Mouse (Mus musculus): ENCODE data around the gene Lypd4.
"Not testable (repeated sequence)": the region's sequence is repeated elsewhere in the genome, so short reads cannot be mapped to it uniquely, and the experiment has no call there.

Gene Lypd4

DNA sequence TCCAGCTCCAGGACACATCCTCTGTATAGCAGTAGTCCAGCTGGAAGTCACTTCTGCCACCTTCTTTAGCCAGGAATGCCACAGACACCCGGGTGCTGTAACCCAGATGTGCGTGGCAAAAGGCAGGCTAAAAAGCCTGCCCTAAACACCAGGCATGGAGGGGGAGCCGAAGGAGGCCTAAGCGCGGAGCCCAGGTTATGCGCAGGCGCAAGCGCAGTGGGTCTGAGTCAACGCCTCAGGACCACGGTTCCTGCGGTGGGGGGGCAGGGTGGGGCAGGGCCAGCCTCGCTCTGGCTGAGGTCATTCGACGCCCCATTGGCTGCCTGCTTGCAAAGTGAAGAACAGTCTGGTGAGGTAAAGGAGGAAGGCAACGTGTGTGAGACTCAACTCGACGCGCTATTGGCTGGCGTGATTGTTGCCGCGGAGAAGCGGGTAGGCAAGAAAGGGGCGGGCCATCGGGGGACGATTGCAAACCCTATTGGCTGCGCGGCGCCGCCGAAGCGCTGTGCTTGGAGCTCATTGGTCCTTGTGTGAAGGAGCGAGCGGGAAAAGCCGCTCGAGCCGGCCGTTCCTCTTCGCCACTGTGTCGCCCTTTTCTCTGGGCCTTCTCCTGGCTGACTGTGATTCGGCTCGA lies at the start of gene Lypd4, which contains the start of gene Dmrtc2:
Gene Lypd4 (minus strand): TSS at position 410 of the 634 bp plus-strand sequence.
Gene Dmrtc2 (plus strand): TSS at position 526 of the 634 bp plus-strand sequence.
- no peak for DNase-seq (ENCODE audit: low read depth, low spot score)

DNA sequence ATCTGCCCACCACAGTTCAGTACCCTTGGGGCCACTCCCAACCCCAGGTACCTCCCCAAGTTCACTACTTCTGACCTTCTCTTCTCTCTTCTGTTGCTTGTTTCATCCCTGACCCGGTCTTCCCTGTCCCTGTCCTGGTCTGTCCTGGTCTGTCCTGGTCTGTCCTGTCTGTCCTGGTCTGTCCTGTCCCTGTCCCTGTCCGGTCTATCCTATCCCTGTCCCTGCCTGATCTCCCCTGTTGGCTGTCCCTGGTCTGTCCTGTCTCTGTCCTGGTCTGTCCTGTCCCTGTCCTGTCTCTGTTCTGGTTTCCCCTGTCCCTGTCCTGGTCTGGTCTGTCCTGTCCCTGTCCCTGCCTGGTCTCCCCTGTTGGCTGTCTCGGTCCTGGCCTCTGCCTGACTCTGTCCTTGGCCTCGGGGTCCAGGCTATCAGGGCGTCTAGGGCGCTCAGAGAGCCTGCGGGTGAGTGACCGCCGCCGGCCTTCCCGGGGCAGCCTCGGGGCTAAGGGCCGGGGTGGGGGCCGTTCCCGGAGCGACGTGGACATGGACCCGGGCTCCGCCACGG lies 49.1 kb upstream of the Lypd4 start:
- no peak for DNase-seq (ENCODE audit: low read depth, low spot score)

- no peak for DNase-seq (ENCODE audit: low read depth, low spot score)
Observed at GRCm38 (mm10) chr7:24912480-24912879, 42.7 kb upstream of the Lypd4 start.

DNA sequence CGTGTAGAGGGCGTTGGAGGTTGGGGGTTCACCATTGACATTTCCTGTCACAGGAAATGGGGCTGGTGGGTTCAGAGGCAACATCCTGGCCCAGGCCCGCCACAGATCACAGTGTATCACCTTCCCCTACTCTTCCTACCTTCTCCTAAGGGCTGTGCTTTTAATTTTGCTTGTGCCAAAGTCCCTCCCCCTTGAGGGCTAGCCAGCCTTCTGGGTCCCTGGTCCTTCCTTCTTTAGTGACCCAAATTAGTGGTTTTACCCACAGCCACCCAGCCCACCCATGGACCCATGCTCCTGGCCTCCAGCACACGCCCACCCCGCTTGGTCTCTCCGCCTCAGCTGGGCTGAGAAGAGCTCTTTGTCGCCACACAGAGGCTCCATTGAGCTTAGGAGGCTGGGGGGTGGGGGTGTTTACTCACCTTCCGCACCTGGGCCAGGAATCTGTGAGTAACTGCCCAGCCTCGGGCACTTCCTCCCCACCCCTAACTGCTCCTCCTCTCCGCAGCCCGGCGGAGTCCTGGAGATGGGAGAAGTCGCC lies 37.5 kb upstream of the Lypd4 start:
- DNase-seq (ENCODE audit: low read depth, low spot score) = no peak

- DNase-seq (ENCODE audit: low read depth, low spot score) = no peak
Observed at GRCm38 (mm10) chr7:24906551-24906950, 36.8 kb upstream of the Lypd4 start.

- DNase-seq (ENCODE audit: low read depth, low spot score) = no peak
Observed at GRCm38 (mm10) chr7:24904936-24905335, 35.2 kb upstream of the Lypd4 start.

DNA sequence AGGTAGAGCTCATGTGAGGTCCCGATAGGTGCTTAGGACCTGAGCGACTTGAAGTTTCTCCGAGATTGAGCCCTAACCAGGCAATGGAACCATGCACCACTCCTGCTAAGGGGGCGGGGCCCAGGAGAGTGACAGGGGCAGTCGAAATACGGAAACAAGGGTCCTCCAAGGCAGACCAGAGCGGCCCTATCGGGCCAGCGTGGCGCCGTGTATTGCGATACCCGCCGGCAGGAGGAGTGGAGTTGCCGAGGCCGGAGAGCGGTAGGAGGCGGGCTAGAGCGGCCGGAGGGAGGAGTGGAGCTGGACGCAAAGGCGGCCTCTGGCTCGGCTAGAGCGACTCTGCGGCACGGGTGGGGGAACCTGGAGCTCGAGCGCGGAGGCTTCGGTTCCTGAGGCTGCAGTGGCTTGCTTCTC lies 34.3 kb upstream of the Lypd4 start:
- peak; percentile 86 for DNase-seq (ENCODE audit: low read depth, low spot score)

GRCm38 (mm10) chr7:24903444-24903825 lies 33.7 kb upstream of the Lypd4 start:
- no peak for DNase-seq (ENCODE audit: low read depth, low spot score)

DNA sequence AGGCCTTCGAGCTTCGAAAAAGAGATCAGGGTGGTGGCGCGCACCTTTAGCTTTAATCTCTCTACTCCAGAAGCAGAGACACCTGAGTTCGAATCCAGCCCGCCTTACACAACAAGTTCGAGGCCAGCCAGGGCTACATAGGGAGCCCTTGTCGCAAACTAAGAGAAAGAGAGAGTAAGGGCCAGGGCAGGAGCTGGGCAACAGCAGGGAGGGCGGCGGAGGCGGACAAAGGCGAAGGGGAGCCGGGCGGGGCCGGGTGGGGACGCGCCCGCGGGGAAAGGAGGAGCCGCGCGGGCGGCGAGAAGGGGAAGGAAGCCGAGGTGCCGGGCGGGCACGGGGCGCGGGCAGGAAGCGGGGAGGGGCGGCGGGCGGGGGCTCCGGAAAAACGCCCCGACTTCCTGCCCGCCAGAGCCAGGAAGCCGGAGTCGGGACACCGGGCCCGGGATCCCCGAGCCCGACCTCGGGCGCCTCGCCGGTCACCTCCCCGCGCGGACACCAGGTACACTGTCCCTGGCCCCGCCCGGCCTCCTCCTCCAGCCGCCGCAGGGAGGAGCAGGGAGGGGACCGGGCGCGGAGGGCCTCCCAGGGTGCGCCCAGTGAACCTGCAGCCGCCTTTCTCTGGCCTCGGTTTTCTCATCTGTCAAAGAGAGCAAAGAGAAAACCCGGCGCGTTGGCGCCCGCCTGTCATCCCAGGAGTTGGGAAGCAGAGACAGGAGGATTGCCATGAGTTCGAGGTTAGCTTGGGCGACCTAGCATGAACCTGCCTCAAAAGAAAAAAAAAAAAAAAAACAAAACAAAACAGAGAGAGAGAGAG lies 33.1 kb upstream of the Lypd4 start, which contains the start of gene Arhgef1:
Gene Arhgef1 (plus strand): TSS at position 283 of the 814 bp plus-strand sequence.
- DNase-seq (ENCODE audit: low read depth, low spot score) = no peak

- DNase-seq (ENCODE audit: low read depth, low spot score) = no peak
Observed at GRCm38 (mm10) chr7:24902264-24902629, 32.5 kb upstream of the Lypd4 start.

GRCm38 (mm10) chr7:24901842-24902241 lies 32.1 kb upstream of the Lypd4 start:
- no peak for DNase-seq (ENCODE audit: low read depth, low spot score)

- DNase-seq (ENCODE audit: low read depth, low spot score) = no peak
Observed at GRCm38 (mm10) chr7:24901114-24901513, 31.4 kb upstream of the Lypd4 start.

DNA sequence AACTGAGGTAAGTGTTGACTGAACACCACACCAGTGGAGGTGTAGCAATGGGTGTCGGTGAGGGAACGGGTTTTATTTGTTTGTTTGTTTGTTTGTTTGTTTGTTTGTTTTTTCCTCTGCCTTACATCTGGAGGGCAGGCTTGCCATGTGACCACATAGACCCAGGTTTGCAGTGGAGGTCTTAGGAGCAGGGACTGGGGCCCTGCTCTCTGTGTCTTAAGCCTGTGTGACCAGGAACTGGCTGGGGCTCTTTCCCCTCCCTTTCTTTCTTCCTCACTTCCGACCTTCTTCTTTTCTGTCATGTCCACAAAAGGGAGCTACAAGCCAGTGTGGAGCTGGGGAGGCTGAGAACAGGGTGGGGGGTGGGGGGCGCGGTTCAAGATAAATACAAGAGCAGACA lies 28.2 kb upstream of the Lypd4 start:
- no peak for DNase-seq (ENCODE audit: low read depth, low spot score)

DNA sequence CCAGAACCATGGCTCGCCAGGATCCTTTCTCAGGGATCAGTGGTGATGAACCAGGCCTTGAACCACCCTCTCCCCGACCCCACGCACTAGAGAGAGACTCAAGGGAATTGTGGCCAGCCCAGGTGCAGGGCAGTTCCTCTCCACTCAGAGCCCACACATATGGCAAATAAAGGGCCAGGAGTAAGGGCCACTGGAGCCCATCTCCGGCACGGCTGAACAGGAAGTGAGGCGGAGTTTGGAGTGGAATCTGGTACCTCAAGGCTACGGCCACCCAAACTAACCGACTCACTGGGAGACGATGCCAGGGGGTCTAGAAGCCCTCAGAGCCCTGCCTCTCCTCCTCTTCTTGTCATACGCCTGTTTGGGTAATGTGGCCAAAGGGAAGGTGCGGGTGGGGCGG lies 27.5 kb upstream of the Lypd4 start, which contains the start of gene Cd79a:
Gene Cd79a (plus strand): TSS at position 158 of the 400 bp plus-strand sequence.
- no peak for DNase-seq (ENCODE audit: low read depth, low spot score)

- DNase-seq (ENCODE audit: low read depth, low spot score) = no peak
Observed at GRCm38 (mm10) chr7:24896269-24896668, 26.5 kb upstream of the Lypd4 start.

DNA sequence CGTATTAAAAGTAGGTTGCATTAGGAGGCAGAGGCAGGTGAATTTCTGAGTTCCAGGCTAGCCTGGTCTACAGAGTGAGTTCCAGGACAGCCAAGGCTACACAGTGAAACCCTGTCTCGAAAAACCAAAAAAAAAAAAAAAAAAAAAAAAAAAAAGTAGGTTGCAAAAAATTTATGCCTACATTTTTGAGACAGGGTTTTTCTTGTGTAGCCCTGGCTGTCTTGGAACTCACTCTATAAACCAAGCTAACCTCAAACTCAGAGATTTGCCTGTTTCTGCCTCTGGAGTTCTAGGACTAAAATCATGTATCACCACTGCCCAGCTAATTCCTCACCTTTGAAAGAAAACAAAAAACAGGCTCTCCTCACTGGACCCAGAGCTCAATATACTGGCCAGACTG lies 26.0 kb upstream of the Lypd4 start:
- DNase-seq (ENCODE audit: low read depth, low spot score) = not testable (repeated sequence)

DNA sequence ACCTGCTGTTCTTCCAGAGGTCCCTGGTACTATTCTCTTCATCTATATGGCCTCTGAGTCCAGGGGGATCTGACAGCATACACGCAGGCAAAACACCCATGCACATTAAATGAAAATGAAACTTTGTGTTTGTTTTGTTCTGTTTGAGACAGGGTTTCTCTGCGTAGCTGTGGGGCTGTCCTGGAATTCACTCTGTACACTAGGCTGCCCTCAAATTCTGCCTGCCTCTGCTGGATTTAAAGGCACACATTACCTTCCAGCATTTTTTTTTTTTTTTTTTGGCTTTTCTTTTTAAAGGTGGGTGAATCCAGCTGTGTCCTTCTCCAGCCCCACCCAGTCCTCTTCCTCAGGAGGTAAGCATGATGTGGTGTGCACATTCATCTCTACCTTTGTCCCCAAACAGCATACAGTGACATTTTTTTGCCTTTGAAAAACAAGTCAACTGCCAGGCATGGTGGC lies 22.4 kb upstream of the Lypd4 start:
- DNase-seq (ENCODE audit: low read depth, low spot score) = no peak

- no peak for DNase-seq (ENCODE audit: low read depth, low spot score)
Observed at GRCm38 (mm10) chr7:24891241-24892124, 21.7 kb upstream of the Lypd4 start.

DNA sequence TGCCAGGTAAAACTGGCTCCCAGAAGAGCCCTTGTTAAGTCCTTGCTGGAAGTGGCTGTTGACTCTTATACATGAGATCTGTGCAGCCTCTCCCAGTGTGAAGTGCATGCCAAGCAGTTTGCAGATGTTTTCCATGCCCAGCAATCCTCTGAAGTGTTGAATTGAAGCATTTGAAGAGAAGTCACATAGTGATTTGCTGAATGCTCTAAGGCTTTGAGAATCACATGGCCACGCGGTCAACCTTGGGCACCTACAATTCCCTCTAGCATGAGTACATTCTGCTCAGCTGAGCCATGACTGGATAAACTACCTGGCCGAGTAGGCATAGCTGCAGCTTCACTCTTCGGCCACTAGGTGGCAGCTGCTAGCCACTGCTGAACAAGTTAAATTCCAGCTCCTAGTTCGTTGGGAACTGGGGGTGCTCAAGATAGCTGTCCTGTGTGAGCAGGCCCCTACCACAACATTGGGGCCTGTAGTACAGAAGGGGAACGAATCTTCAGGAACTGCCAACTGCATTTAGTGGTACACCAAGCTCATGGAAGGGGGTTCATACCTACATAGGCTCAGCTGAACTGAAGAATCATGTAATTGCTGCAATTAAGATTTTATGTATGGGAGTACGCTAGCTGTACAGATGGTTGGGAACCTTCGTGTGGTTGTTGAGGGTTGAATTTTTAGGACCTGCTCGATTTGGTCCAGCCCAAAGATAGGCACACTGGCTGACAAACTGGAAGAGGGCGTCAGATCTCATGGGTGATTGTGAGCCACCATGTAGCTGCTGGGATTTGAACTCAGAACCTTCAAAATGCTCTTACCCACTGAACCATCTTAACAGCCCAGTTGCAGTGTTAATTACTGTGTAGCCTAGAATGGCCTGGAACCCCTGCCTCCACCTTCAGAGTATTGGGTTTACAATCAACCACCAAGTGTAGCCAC lies 20.8 kb upstream of the Lypd4 start:
- DNase-seq (ENCODE audit: low read depth, low spot score) = no peak

Data from WW6 (cell line).